In genomic region chr2:4455097-4456025, GRCm38 (mm10) we compare ENCODE assay signal across 12 mouse cellular contexts.
A peak's percentile ranks its signal among the peaks of the same experiment; 100 is the strongest.
DNase-seq lines count a peak whose midpoint lies in the region; ATAC-seq and TF ChIP-seq lines count a peak whose summit lies in the region.
"Had no signal": no experiment of that assay in that cellular context is flagged by ENCODE, and none has a peak within 500 bp of the region (broad histone marks: within the 10 kb centered on the region; RNA-seq: fewer than 3 reads in every experiment).

No protein-coding gene starts in this region.

- no peaks in the 10 kb centered on the region for H3K36me3 ChIP-seq in forebrain, embryonic 14.5 days (ENCODE audit: control insufficient read depth, insufficient read depth, low read length)
- no peaks in the 10 kb centered on the region for H3K36me3 ChIP-seq in forebrain, embryonic 11.5 days (ENCODE audit: control insufficient read depth, insufficient read depth, low read length)
- H3K36me3 ChIP-seq in liver, embryonic 11.5 days (ENCODE audit: control insufficient read depth, insufficient read depth, low read length) = no peaks in the 10 kb centered on the region
- H3K36me3 ChIP-seq in liver, postnatal 0 days (replicated peaks; ENCODE audit: insufficient read depth, low read length) = no peaks in the 10 kb centered on the region
- no peaks in the 10 kb centered on the region for H3K36me3 ChIP-seq in liver, embryonic 14.5 days (replicated peaks; ENCODE audit: control insufficient read depth, insufficient read depth, low read depth)

- DNase-seq in forebrain, embryonic 14.5 days (ENCODE audit: low spot score) = peak; percentile 63
- no peak for DNase-seq in forebrain, embryonic 11.5 days (ENCODE audit: low spot score)
- no peak for DNase-seq in liver, embryonic 11.5 days (ENCODE audit: low spot score)
- DNase-seq in liver, postnatal 0 days = no peak
- peak; percentile 66 for DNase-seq in brain, embryonic 14.5 days (ENCODE audit: low read depth)
- no peak for DNase-seq in liver, embryonic 14.5 days (ENCODE audit: low read depth in 3 of 3, low spot score in 3 of 3)
- DNase-seq in frontal cortex, adult 2 months (ENCODE audit: extremely low spot score in 1 of 2, low spot score in 1 of 2) = no peak
- no peak for DNase-seq in ovary, adult 18-20 months (ENCODE audit: low spot score)
- DNase-seq: adrenal gland, postnatal 25 days; cerebellum, postnatal 36 days; retina, postnatal 1 day had no signal

- H3K27me3 ChIP-seq in forebrain, embryonic 14.5 days (replicated peaks; ENCODE audit: control insufficient read depth, insufficient read depth, low read length) = no peaks in the 10 kb centered on the region
- H3K27me3 ChIP-seq in forebrain, embryonic 11.5 days (ENCODE audit: control insufficient read depth, insufficient read depth, low read length) = no peaks in the 10 kb centered on the region
- no peaks in the 10 kb centered on the region for H3K27me3 ChIP-seq in liver, embryonic 11.5 days (replicated peaks; ENCODE audit: control insufficient read depth, insufficient read depth, low read length)
- H3K27me3 ChIP-seq in liver, postnatal 0 days (ENCODE audit: insufficient read depth, low read length) = no peaks in the 10 kb centered on the region
- H3K27me3 ChIP-seq in liver, embryonic 14.5 days (ENCODE audit: control insufficient read depth, insufficient read depth, low read length) = no peaks in the 10 kb centered on the region

- H3K4me1 ChIP-seq in forebrain, embryonic 14.5 days (ENCODE audit: control insufficient read depth, insufficient read depth, low read length) = peaks cover 24% of the 10 kb centered on the region
- peaks cover 6% of the 10 kb centered on the region for H3K4me1 ChIP-seq in forebrain, embryonic 11.5 days (replicated peaks; ENCODE audit: control insufficient read depth, insufficient read depth, low read length)
- H3K4me1 ChIP-seq in liver, embryonic 11.5 days (replicated peaks; ENCODE audit: control insufficient read depth, insufficient read depth, low read length) = peaks cover 6% of the 10 kb centered on the region
- 0 out of 2 replicates have a peak, but pooled peaks cover 6% of the 10 kb centered on the region for H3K4me1 ChIP-seq in liver, postnatal 0 days (ENCODE audit: insufficient read depth)
- no peaks in the 10 kb centered on the region for H3K4me1 ChIP-seq in liver, embryonic 14.5 days (replicated peaks; ENCODE audit: control insufficient read depth in 2 of 2, insufficient read depth in 2 of 2, low read length in 1 of 2)

- no peak for TF ChIP-seq CTCF in liver, postnatal 0 days (IDR thresholded peaks at IDR 0.05; ENCODE audit: low read depth)
- TF ChIP-seq CTCF in brain, embryonic 14.5 days (IDR thresholded peaks at IDR 0.05; ENCODE audit: borderline replicate concordance, extremely low read depth, insufficient read depth, insufficient read length) = no peak
- no peak for TF ChIP-seq CTCF in liver, embryonic 14.5 days (IDR thresholded peaks at IDR 0.05; ENCODE audit: low read depth)

- H3K27ac ChIP-seq in forebrain, embryonic 14.5 days (ENCODE audit: low read depth, low read length) = 0 out of 2 replicates have a peak overlapping the region, but pooled peaks have one; percentile 11
- no peak overlapping the region for H3K27ac ChIP-seq in forebrain, embryonic 11.5 days (ENCODE audit: low read depth, low read length)
- H3K27ac ChIP-seq in liver, embryonic 11.5 days (ENCODE audit: low read depth, low read length) = no peak overlapping the region; the same call in 1 of the 2 replicates
- no peak overlapping the region for H3K27ac ChIP-seq in liver, postnatal 0 days (ENCODE audit: low read depth)
- H3K27ac ChIP-seq in liver, embryonic 14.5 days = no peak overlapping the region

- TF ChIP-seq POLR2A in brain, embryonic 14.5 days (IDR thresholded peaks at IDR 0.05; ENCODE audit: borderline replicate concordance, extremely low read depth, insufficient read depth, insufficient read length, poor library complexity, severe bottlenecking) = no peak

- no peak overlapping the region for H3K4me2 ChIP-seq in forebrain, embryonic 14.5 days (ENCODE audit: low read length)
- no peak overlapping the region for H3K4me2 ChIP-seq in forebrain, embryonic 11.5 days (ENCODE audit: low read depth, low read length, severe bottlenecking)
- no peak overlapping the region for H3K4me2 ChIP-seq in liver, embryonic 11.5 days
- no peak overlapping the region for H3K4me2 ChIP-seq in liver, postnatal 0 days (ENCODE audit: low read depth, low read length)
- no peak overlapping the region for H3K4me2 ChIP-seq in liver, embryonic 14.5 days (ENCODE audit: low read depth)

- 70% methylated on average over 11 of the region's 11 CpGs for WGBS in forebrain, embryonic 14.5 days
- WGBS in forebrain, embryonic 11.5 days = 91% methylated on average over 11 of the region's 11 CpGs
- WGBS in liver, embryonic 11.5 days = 45% methylated on average over 11 of the region's 11 CpGs
- WGBS in liver, postnatal 0 days (ENCODE audit: insufficient replicate concordance) = 56% methylated on average over 11 of the region's 11 CpGs
- WGBS in liver, embryonic 14.5 days (ENCODE audit: insufficient replicate concordance) = 33% methylated on average over 11 of the region's 11 CpGs

- H3K4me3 ChIP-seq in forebrain, embryonic 14.5 days (ENCODE audit: low read depth, low read length) = no peak overlapping the region
- no peak overlapping the region for H3K4me3 ChIP-seq in forebrain, embryonic 11.5 days (ENCODE audit: low read depth, low read length)
- H3K4me3 ChIP-seq in liver, embryonic 11.5 days (ENCODE audit: low read depth, low read length) = no peak overlapping the region
- H3K4me3 ChIP-seq in liver, postnatal 0 days (ENCODE audit: low read depth, low read length) = no peak overlapping the region
- H3K4me3 ChIP-seq in liver, embryonic 14.5 days (ENCODE audit: insufficient read depth in 1 of 2, low read depth in 2 of 2, low read length in 2 of 2) = no peak overlapping the region

- no peaks in the 10 kb centered on the region for H3K9me3 ChIP-seq in forebrain, embryonic 14.5 days (replicated peaks; ENCODE audit: control insufficient read depth, low read length)
- H3K9me3 ChIP-seq in forebrain, embryonic 11.5 days (ENCODE audit: control insufficient read depth, low read length) = no peaks in the 10 kb centered on the region
- H3K9me3 ChIP-seq in liver, embryonic 11.5 days (ENCODE audit: control insufficient read depth, low read length) = no peaks in the 10 kb centered on the region
- no peaks in the 10 kb centered on the region for H3K9me3 ChIP-seq in liver, postnatal 0 days (ENCODE audit: low read length)
- no peaks in the 10 kb centered on the region for H3K9me3 ChIP-seq in liver, embryonic 14.5 days (ENCODE audit: control insufficient read depth, low read length)

- no peak overlapping the region for H3K9ac ChIP-seq in forebrain, embryonic 14.5 days (ENCODE audit: low read length)
- H3K9ac ChIP-seq in forebrain, embryonic 11.5 days (ENCODE audit: low read length) = no peak overlapping the region
- H3K9ac ChIP-seq in liver, embryonic 11.5 days (ENCODE audit: low read depth, low read length) = no peak overlapping the region
- H3K9ac ChIP-seq in liver, postnatal 0 days (replicated peaks) = no peak overlapping the region
- no peak overlapping the region for H3K9ac ChIP-seq in liver, embryonic 14.5 days (replicated peaks)

- no peak for TF ChIP-seq EP300 in liver, postnatal 0 days (IDR thresholded peaks at IDR 0.05; ENCODE audit: low read depth)
- no peak for TF ChIP-seq EP300 in liver, embryonic 14.5 days (IDR thresholded peaks at IDR 0.05; ENCODE audit: low read depth)

- ATAC-seq in forebrain, embryonic 14.5 days = peak; percentile 57; the same call in 1 of the 2 replicates
- ATAC-seq in forebrain, embryonic 11.5 days (replicated peaks; ENCODE audit: low FRiP score) = no peak
- peak; percentile 68 for ATAC-seq in liver, embryonic 11.5 days (replicated peaks; ENCODE audit: low FRiP score)
- no peak for ATAC-seq in liver, postnatal 0 days
- ATAC-seq in liver, embryonic 14.5 days (ENCODE audit: insufficient read depth) = peak; percentile 35; the same call in 1 of the 2 replicates
- ATAC-seq: inflammation-experienced regulatory T-cells, adult 6 months had no signal

Comparison
In these comparisons a context has a peak if more than half of its experiments do, and no peak if none do; other contexts are left out.
1. ATAC-seq: peak in forebrain, embryonic 14.5 days (single experiment), liver, embryonic 11.5 days (single experiment) and liver, embryonic 14.5 days (single experiment); none in forebrain, embryonic 11.5 days (single experiment) and liver, postnatal 0 days (single experiment).
2. DNase-seq: peak in forebrain, embryonic 14.5 days (single experiment) and brain, embryonic 14.5 days (single experiment); none in forebrain, embryonic 11.5 days (single experiment), liver, embryonic 11.5 days (single experiment), liver, postnatal 0 days (single experiment), liver, embryonic 14.5 days (0 of 3), frontal cortex, adult 2 months (0 of 2) and ovary, adult 18-20 months (single experiment).